Mouse (Mus musculus) urinary bladder, postnatal 4 days (tissue): ENCODE results near the gene Nploc4.

Experiments used
- DNase-seq, 2 experiments: peaks; one replicate each; pipeline ENCODE4 v3.0.0; 2021 to 2022; ENCODE audit warnings: low spot score in 2 of 2

Nploc4 gene

GRCm38 (mm10) chr11:120437152-120437856 is at the start of gene Nploc4:
Gene Nploc4, minus strand, starts transcription at chr11:120437708.
- peak; percentile 89 to 90 for DNase-seq

GRCm38 (mm10) chr11:120485251-120485650 is 47.7 kb upstream of the Nploc4 start:
- DNase-seq = no peak

- DNase-seq = peak; percentile 84 to 86
These were observed 46.9 kb upstream of the Nploc4 start, which contains the start of gene Mrpl12 for GRCm38 (mm10) chr11:120484265-120484981. Gene Mrpl12, plus strand, starts transcription at chr11:120484613.

DNA sequence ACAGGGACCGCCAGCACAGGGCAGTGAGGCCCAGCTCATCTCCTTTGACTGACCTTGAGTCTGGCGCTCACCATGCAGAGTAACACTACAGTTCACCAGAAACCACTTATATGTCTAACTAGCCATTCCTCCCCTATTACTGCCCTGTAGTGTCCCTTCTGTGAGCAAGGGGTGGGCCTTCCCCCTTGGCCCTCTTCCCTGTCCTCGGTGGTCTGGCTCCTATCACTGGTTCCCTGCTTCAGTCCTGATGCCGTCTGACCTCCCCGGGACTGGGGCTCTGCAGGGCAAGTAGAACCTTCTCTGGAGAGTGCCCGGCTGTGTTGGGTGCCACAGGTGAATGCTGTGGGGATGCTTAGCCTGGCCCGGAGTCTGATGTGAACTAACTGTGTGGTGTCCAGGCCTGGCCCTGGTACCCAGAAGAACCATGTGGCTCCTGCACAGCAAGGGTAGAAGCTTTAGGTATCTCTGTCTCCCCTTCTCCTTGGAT is 46.0 kb upstream of the Nploc4 start:
- no peak for DNase-seq

DNA sequence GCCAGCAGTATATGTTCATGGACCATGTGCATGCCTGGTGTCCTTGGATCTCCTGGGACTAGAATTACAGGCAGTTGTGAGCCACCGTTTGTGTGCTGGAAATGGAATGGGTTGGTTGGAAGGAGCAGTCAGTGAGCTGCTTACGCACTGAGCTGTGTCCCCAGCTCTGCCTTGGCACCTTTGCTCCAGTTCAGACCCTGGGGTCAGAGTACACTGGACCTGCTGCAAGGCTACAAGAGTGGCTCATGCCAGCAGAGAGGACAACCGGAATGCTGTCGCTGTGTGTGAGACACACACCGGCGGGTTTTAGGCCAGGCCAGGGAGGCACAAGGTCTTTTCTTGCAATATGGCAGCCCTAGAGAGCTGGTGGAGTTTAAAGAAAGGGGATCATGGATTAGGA is 34.5 kb upstream of the Nploc4 start:
- DNase-seq = no peak

GRCm38 (mm10) chr11:120467736-120468092 is 30.2 kb upstream of the Nploc4 start:
- DNase-seq = no peak

- DNase-seq = peak; percentile 91 to 94
These were observed 29.7 kb upstream of the Nploc4 start, which contains the start of gene Arl16 for GRCm38 (mm10) chr11:120467051-120467735. Gene Arl16, minus strand, starts transcription at chr11:120467607.

DNA sequence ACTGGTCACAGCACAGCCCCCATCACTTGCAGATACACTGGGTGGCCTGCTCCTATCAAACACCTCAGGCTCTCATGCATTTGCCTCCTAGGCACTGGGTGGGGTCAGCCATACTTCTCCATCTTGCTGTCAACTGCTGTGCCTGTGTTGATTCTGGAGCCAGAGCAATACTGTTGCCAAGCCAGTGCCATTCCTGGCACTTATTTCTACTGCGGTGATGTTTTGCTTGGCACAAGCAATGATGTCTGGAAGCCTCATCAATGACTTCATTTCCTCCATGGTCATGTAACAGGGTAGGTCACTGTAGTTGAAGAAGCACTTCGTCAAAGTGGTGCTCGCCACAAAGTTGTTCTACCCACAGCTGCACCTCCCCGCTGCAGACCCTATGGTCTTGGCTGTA is 28.0 kb upstream of the Nploc4 start:
- DNase-seq = no peak

DNA sequence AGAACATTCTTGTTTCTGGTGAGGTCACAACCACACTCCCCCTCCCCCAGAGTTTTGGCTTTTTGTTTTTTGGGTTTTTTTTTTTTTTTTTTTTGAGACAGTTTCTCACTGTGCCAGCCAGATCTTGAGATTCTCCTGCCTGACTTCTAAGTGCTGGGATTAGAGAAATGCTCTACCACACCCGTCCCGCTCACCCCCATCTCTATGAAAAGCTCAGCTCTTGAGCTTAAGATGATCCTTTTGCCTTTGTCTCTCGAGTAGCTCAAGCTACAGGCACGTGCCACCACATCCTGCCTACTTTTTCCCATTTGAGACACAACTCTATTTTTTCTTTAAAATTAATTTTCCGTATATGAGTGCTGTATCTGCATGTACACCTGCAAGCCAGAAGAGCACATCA is 26.9 kb upstream of the Nploc4 start:
- DNase-seq = no peak

DNA sequence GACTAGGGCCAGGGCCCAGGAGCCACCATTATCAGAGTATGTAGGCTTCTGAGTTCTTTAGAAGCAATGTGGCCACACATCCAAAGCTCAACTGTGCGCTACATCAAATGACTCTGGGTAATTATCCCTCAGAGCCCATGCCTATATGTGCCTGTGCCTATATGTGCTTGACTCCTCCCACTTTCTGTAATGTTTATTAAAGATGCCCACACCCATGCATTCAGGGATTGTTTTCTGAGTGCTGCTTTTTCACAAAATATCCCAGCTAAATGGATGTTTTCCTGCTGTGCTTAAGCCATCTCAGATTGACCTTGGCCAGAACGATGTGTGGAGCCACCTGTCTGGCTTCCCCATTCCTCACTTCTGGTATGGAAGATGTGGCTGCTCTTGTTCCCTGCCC is 26.0 kb upstream of the Nploc4 start:
- no peak for DNase-seq

- no peak for DNase-seq
These were observed 21.5 kb upstream of the Nploc4 start for GRCm38 (mm10) chr11:120458847-120459597.

DNA sequence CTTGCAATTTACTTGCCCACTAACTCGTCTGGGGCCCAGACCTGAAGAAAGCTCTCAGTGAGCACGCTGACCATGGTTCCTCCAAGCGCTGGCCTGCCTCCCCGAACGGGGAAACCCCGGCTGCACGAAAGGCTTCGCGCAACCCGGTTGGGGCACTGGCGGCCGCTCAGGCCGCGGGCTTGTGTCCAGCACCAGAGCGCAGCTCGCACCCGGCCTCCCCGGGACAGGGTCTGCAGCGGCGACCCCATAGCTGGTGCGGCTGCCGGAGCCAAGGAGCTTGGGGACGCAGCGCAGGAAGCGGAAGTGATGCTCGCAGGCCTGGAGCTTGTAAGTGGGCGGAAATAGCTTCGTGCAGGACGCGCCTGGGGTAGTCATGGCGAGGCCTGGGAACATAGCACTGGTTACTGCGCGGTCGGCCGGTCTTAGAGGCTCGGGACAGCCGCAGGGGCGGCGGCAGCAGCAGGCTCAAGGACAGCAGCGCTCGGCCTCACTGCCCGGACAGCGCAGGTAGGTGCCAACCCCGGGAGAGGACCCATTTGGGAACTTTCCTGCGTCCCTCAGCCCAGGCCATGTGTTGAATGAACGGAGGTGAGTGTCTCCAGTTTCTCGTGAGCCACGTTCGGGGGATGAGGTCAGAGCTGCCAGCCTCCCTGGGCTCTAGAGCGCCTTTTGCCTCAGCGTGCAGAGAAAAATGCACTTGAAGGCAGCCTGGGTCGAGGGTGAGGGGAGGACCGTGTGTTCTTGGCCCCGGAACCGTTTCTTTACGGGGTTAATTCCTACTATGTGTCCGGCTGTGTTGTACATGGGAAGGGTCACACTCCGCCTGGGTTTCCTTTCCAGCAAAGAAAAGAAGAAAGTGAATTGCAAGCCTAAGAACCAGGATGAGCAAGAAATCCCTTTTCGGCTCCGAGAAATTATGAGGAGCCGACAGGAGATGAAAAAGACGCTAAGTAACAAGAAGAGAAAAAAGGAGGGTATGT is 20.6 kb upstream of the Nploc4 start, which contains the start of the genes Oxld1 and Ccdc137:
Gene Oxld1 (minus strand): TSS at position 297 of the 980 bp plus-strand sequence.
Gene Ccdc137 (plus strand): TSS at position 344 of the 980 bp plus-strand sequence.
- peak; percentile 70 to 71 for DNase-seq

DNA sequence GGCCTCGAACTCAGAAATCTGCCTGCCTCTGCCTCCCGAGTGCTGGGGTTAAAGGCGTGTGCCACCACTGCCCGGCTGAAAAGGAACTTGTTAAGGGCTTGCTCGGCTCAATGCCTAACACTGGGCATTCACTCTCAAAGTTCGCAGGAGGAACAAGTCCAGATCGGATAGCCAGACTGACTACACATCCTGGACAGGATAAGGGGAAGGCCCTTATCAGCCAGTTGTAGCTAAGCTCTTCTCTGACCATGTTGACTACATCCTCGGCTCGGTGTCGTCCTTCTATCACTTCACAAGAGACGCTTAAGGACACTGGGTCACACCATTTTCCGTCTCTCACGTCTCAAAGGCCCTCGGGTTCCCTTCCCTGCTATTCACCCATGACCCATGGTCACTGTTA is 19.9 kb upstream of the Nploc4 start:
- no peak for DNase-seq

- no peak for DNase-seq
These were observed 17.9 kb upstream of the Nploc4 start for GRCm38 (mm10) chr11:120455413-120455812.

DNA sequence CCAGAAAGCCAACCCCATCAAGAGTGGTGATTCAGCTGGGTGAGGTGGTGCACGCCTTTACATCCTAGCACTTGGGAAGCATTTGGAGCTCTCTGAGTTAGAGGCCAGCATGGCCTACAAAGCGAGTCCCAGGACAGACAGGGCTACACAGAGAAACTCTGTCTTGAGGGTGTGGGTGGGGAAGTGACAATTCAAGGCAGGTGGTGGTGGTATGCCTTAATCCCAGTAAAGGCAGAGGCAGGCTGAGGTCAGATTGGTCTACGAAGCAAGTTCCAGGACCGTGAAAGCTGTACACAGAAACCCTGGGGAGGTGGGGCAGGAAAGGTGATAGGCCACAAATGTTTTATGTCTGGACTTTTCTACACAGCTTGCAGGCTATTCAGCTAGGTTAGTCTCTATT is 17.5 kb upstream of the Nploc4 start:
- no peak for DNase-seq

DNA sequence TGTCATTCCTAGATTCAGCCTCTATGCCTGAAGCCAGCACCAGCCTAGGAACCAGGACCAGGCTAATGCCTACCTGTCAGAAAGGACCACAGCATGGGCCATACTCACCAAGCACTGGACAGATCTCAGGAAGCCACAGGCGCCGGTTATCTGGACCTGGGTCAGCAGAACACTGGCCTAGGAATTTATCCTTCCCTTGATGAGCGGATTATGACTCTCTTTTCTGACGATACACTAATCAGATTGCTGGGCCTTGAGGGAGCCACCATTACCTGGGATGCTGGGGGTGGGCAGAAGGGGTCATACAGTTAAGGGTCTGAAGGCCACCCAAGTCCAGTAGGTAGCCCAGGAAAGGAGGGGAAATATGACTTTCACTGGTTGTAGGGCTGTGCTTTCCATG is 15.8 kb upstream of the Nploc4 start, which contains the start of gene Pde6g:
Gene Pde6g (minus strand): TSS at position 195 of the 400 bp plus-strand sequence.
- DNase-seq = no peak

DNA sequence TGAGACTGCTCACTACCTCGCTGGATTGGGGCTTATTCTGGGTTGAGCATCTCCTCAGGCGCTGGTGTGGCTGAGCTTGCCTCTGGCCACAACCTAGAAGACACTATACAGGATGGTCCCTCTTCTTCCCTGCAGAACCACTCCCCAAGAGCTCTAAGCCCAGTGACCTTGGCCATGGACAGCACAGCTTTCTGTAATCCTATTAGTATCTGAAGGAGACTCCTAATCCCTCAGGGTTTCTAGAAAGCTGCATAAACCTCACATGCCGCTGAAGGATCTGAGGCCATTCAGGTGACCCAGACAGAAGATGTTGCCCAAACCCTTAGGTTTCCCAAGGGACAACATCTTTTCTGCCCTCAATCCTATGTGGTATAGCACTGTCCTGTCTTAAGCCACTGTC is 14.7 kb upstream of the Nploc4 start:
- no peak for DNase-seq

GRCm38 (mm10) chr11:120447179-120447578 is 9.7 kb upstream of the Nploc4 start:
- DNase-seq = no peak

DNA sequence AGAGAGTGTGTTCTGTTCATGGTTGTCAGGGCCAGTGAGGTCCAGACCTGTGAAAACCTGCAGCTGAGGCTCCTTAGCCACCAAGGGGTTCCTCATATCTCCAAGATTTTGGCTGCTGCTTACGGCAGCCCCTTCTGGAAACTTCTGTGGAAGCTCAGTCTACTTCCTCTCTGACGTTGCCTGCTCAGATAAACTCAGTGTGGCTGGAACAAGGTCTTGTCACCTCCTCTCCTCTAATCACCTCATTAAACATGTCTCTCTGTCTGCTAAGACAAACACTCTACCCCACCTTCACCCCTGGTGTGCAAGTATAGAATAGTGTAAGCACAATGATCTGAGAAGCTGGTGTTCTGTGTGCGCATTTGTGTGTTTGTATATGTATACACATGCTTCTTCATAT is 8.0 kb upstream of the Nploc4 start:
- DNase-seq = no peak

GRCm38 (mm10) chr11:120444106-120444505 is 6.6 kb upstream of the Nploc4 start:
- no peak for DNase-seq
